Mouse (Mus musculus) olfactory bulb, adult 2 months (tissue): Measurements from ENCODE around the gene Ksr1.

Experiments used
- CTCF ChIP-seq: fragments of 200-500 bp; IDR thresholded peaks from 2 replicates; pipeline ENCODE4 v1.5.1; 2012; ENCODE audit warnings: low read depth, mild to moderate bottlenecking, low read length, moderate library complexity; ENCODE audit not compliant: insufficient read depth
- POLR2A ChIP-seq: fragments of 200-500 bp; IDR thresholded peaks from 2 replicates; pipeline ENCODE4 v1.6.1; 2012; ENCODE audit warnings: mild to moderate bottlenecking, low read depth, low read length, moderate library complexity; ENCODE audit not compliant: insufficient read depth

DNA sequence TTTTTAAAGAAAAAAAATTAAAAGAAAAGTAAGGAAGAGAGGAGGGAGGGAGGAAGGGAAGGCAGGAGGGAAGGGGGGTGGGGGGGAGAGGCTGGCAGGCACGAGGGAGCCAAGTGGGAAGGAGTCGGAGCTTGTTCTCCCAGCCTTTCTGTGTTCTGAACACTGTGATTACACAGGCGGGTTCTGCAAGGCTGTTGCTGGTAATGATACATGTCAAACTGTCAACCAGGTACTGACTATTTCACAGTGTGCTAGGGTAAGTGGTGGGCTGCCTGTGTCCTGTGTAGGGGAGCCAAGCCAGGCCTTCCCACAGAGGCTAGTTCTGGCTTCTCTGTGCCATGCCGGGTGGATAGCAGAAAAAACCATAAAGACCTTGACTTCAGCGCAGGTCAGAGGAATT is 57.2 kb downstream of the Ksr1 start:
- no peak for TF ChIP-seq CTCF
- TF ChIP-seq POLR2A: no peak
